ENCODE assay signal across 20 mouse cellular contexts in genomic region chr5:6347279-6347678, GRCm38 (mm10).
DNase-seq lines count a peak whose midpoint lies in the region; ATAC-seq and TF ChIP-seq lines count a peak whose summit lies in the region.
"Had no signal": no experiment of that assay in that cellular context is flagged by ENCODE, and none has a peak within 500 bp of the region (broad histone marks: within the 10 kb centered on the region; RNA-seq: fewer than 3 reads in every experiment).

No protein-coding gene starts in this region.

- no peak for ATAC-seq in midbrain, embryonic 15.5 days (replicated peaks)
- ATAC-seq: forebrain, embryonic 15.5 days had no signal

- DNase-seq in frontal cortex, adult 2 months (ENCODE audit: extremely low spot score in 1 of 2, low spot score in 1 of 2): peak; percentile 5 to 25
- no peak for DNase-seq in frontal cortex, postnatal 25 days (ENCODE audit: low spot score in 2 of 2)
- DNase-seq in left cerebral cortex, adult 11 months (ENCODE audit: low spot score): peak; percentile 0
- no peak for DNase-seq in left cerebral cortex, adult 2 months (ENCODE audit: extremely low spot score in 1 of 2, low spot score in 2 of 2)
- DNase-seq in brain, adult 2 months (ENCODE audit: low read depth, low spot score): peak; percentile 59
- DNase-seq in layer of hippocampus, adult 9-11 months: peak; percentile 59
- DNase-seq in retina, postnatal 1 day: no peak
- DNase-seq: adrenal gland, postnatal 10 days; cerebellum, adult 11-12 months; cerebellum, adult 9-10 months; cerebellum, postnatal 25 days; gastrocnemius, postnatal 14 days; heart, adult 2 months; heart, postnatal 14 days had no signal

- no peaks in the 10 kb centered on the region for H3K9me3 ChIP-seq in midbrain, embryonic 15.5 days
- H3K9me3 ChIP-seq: embryonic facial prominence, embryonic 12.5 days; forebrain, embryonic 15.5 days; heart, embryonic 15.5 days; hindbrain, embryonic 13.5 days had no signal

- H3K4me2 ChIP-seq in midbrain, embryonic 15.5 days: no peak overlapping the region
- H3K4me2 ChIP-seq: embryonic facial prominence, embryonic 12.5 days; forebrain, embryonic 15.5 days; heart, embryonic 11.5 days; heart, embryonic 15.5 days; hindbrain, embryonic 13.5 days had no signal

- intact Hi-C loops in left cerebral cortex, adult 2 months (cut with DNase I): no loop called here

- TF ChIP-seq CTCF in left cerebral cortex, adult 2 months (IDR thresholded peaks at IDR 0.05): no peak

- no peak overlapping the region for H3K9ac ChIP-seq in midbrain, embryonic 15.5 days
- H3K9ac ChIP-seq: embryonic facial prominence, embryonic 12.5 days; forebrain, embryonic 15.5 days; heart, embryonic 15.5 days; hindbrain, embryonic 13.5 days had no signal

- no peak overlapping the region for H3K4me3 ChIP-seq in left cerebral cortex, adult 2 months
- H3K4me3 ChIP-seq in midbrain, embryonic 15.5 days: no peak overlapping the region
- H3K4me3 ChIP-seq: embryonic facial prominence, embryonic 12.5 days; forebrain, embryonic 15.5 days; heart, adult 2 months; heart, embryonic 15.5 days; hindbrain, embryonic 13.5 days had no signal

- H3K27me3 ChIP-seq in midbrain, embryonic 15.5 days (replicated peaks): no peaks in the 10 kb centered on the region
- H3K27me3 ChIP-seq: embryonic facial prominence, embryonic 12.5 days; forebrain, embryonic 15.5 days; heart, embryonic 15.5 days; hindbrain, embryonic 13.5 days had no signal

- no peak overlapping the region for H3K27ac ChIP-seq in left cerebral cortex, adult 2 months
- no peak overlapping the region for H3K27ac ChIP-seq in midbrain, embryonic 15.5 days
- H3K27ac ChIP-seq: embryonic facial prominence, embryonic 12.5 days; forebrain, embryonic 15.5 days; heart, adult 2 months; heart, embryonic 15.5 days; hindbrain, embryonic 13.5 days had no signal

- 95% methylated on average over 1 of the region's 1 CpGs for WGBS in midbrain, embryonic 15.5 days

- no peaks in the 10 kb centered on the region for H3K36me3 ChIP-seq in midbrain, embryonic 15.5 days (replicated peaks)
- H3K36me3 ChIP-seq: embryonic facial prominence, embryonic 12.5 days; forebrain, embryonic 15.5 days; heart, embryonic 15.5 days; hindbrain, embryonic 13.5 days had no signal

- H3K4me1 ChIP-seq in midbrain, embryonic 15.5 days: no peaks in the 10 kb centered on the region
- H3K4me1 ChIP-seq: embryonic facial prominence, embryonic 12.5 days; forebrain, embryonic 15.5 days; heart, embryonic 15.5 days; hindbrain, embryonic 13.5 days had no signal

Comparison
In these comparisons a context has a peak if more than half of its experiments do, and no peak if none do; other contexts are left out.
1. DNase-seq: peak in frontal cortex, adult 2 months (2 of 2), left cerebral cortex, adult 11 months (single experiment), brain, adult 2 months (single experiment) and layer of hippocampus, adult 9-11 months (single experiment); none in frontal cortex, postnatal 25 days (0 of 2), left cerebral cortex, adult 2 months (0 of 2) and retina, postnatal 1 day (single experiment).